Mouse (Mus musculus) neutrophil, adult 5-6 weeks (primary cell): ENCODE results near the gene Mrtfa. TPM values are rescaled to one million over a fixed set of nuclear protein-coding genes. Genes with fewer than 3 reads are reported as not detected.
A peak's percentile ranks its signal among the peaks of the same experiment; 100 is the strongest.

Experiments
- ATAC-seq: fragments of 151-379, 151-347 bp; 2 replicates; pipeline ENCODE4 v1.8.0; 2017; ENCODE audit warnings: mild to moderate bottlenecking, moderate TSS enrichment; ENCODE audit not compliant: insufficient number of reproducible peaks, poor library complexity, low FRiP score, severe bottlenecking; ENCODE audit errors: extremely low read depth
- total RNA-seq: library from RNA; stranded (forward); fragments of 200-1000 nt; gene quantifications from 2 replicates; pipeline ENCODE4 v1.2.3, GENCODE M21; 2017

Mrtfa gene
- total RNA-seq, 1 experiment from 2014 or later = 59.9 TPM

GRCm38 (mm10) chr15:80977620-80978334 is 212.8 kb downstream of the Mrtfa start, which contains the start of gene Sgsm3:
TSS of gene Sgsm3 (plus strand) at chr15:80977765.
- peak; percentile 65 for ATAC-seq

- no peak for ATAC-seq
Observed at GRCm38 (mm10) chr15:80975666-80976065, 214.9 kb downstream of the Mrtfa start.

GRCm38 (mm10) chr15:80974311-80974710 is 216.2 kb downstream of the Mrtfa start:
- no peak for ATAC-seq

GRCm38 (mm10) chr15:80969371-80969770 is 221.2 kb downstream of the Mrtfa start:
- ATAC-seq = no peak

Other genes starting within 250 kb of the Mrtfa start
- 69.8 and 72.3 TPM in 2 replicates for gene Adsl, start 242.3 kb downstream of the Mrtfa start, total RNA-seq
- gene Sgsm3, start 213.0 kb downstream of the Mrtfa start, total RNA-seq = 8.5 and 13.3 TPM in 2 replicates
- gene Mchr1, start 44.7 kb upstream of the Mrtfa start, total RNA-seq = not detected in 2 replicates
- 32.8 and 38.6 TPM in 2 replicates for gene Slc25a17, start 170.1 kb upstream of the Mrtfa start, total RNA-seq
- 129 and 135 TPM in 2 replicates for gene St13, start 209.3 kb upstream of the Mrtfa start, total RNA-seq
- gene Xpnpep3, start 209.4 kb upstream of the Mrtfa start, total RNA-seq = 10.3 and 19.4 TPM in 2 replicates
- gene Dnajb7, start 217.5 kb upstream of the Mrtfa start, total RNA-seq = not detected in 2 replicates